Mouse (Mus musculus) liver, postnatal 0 days (tissue): ENCODE data around the gene Lce3d.

Experiments used
- CTCF ChIP-seq: sonication (generic); IDR thresholded peaks from 2 replicates; pipeline ENCODE4 v1.5.1; 2016; ENCODE audit warnings: antibody characterized with exemption, low read depth
- EP300 ChIP-seq: IDR thresholded peaks from 2 replicates; pipeline ENCODE4 v1.6.1; 2016; ENCODE audit warnings: antibody characterized with exemption, low read depth, mild to moderate bottlenecking

GRCm38 (mm10) chr3:93002843-93003242, 45.7 kb downstream of the Lce3d start:
- no peak for TF ChIP-seq CTCF
- no peak for TF ChIP-seq EP300
